Mouse (Mus musculus): ENCODE results near the gene Tex14. TPM values are rescaled to one million over a fixed set of nuclear protein-coding genes. Genes with fewer than 3 reads are reported as not detected.
"Not testable (repeated sequence)": the region's sequence is repeated elsewhere in the genome, so short reads cannot be mapped to it uniquely, and the experiment has no call there.

Tex14 gene
- polyA plus RNA-seq, 1 experiment from 2014 or later = 0.45 TPM

GRCm38 (mm10) chr11:87422511-87423340, 17.9 kb downstream of the Tex14 start:
- H3K4me3 ChIP-seq (ENCODE audit: low read depth, low read length) = peak overlapping the region; percentile 18; the same call in 1 of the 2 replicates
- no peaks in the 10 kb centered on the region for H3K9me3 ChIP-seq (ENCODE audit: control insufficient read depth, low read length)
- no peaks in the 10 kb centered on the region; the same call in 1 of the 2 replicates for H3K4me1 ChIP-seq (ENCODE audit: control insufficient read depth, insufficient read depth, low read length)
- H3K36me3 ChIP-seq (ENCODE audit: control insufficient read depth, insufficient read depth, low read length) = no peaks in the 10 kb centered on the region
- H3K4me2 ChIP-seq (ENCODE audit: low read depth) = peak overlapping the region; percentile 36
- DNase-seq (ENCODE audit: low spot score) = peak; percentile 78
- no peaks in the 10 kb centered on the region for H3K27me3 ChIP-seq (ENCODE audit: control insufficient read depth, insufficient read depth, low read length)
- ATAC-seq (ENCODE audit: insufficient read depth, low FRiP score, low TSS enrichment) = peak; percentile 74
- under 1% methylated on average over 26 of the region's 26 CpGs for WGBS
- H3K27ac ChIP-seq (ENCODE audit: low read depth, low read length) = peak overlapping the region; percentile 51; the same call in 1 of the 2 replicates
- H3K9ac ChIP-seq (ENCODE audit: low read length) = peak overlapping the region; percentile 20

DNA sequence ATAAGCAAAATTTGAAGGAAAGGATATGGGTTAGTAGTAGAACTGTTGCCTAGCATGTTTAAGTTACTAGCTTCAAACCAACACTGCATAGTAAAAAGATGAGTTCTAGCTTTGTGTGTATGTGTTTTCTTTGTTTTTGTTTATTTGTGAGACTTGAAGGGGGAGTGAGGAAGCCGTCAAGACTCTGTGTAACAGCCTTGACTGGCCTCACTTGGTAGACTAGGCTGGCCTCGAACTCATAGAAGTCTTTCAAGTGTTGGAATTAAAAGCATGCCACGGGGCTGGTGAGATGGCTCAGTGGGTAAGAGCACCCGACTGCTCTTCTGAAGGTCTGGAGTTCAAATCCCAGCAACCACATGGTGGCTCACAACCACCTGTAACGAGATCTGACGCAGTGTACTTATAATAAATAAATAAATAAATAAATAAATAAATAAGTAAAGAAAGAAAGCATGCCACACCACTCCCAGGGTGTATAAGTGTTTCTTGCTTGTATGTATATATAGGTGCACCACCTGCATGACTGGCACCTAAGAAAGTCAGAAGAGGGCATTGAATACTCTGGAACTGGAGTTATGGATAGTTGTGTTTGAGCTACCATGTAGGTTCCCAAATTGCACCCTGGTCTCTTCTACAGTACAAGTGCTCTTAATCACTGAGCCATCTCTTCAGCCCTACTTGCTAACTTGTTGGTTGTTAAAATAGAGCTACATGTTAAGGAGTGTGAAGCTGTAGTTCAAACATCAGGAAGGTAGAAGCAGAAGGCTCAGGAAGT, 18.9 kb downstream of the Tex14 start:
- Histone ChIP-seq H3K9ac (ENCODE audit: low read length) (no peak overlapping the region), H3K9me3 (ENCODE audit: control insufficient read depth, low read length) (no peaks in the 10 kb centered on the region), H3K4me2 (ENCODE audit: low read depth) (no peak overlapping the region), H3K27me3 (ENCODE audit: control insufficient read depth, insufficient read depth, low read length) (no peaks in the 10 kb centered on the region), H3K4me1 (ENCODE audit: control insufficient read depth, insufficient read depth, low read length) (no peaks in the 10 kb centered on the region; the same call in 1 of the 2 replicates), H3K4me3 (ENCODE audit: low read depth, low read length) (no peak overlapping the region), H3K36me3 (ENCODE audit: control insufficient read depth, insufficient read depth, low read length) (no peaks in the 10 kb centered on the region), H3K27ac (ENCODE audit: low read depth, low read length) (no peak overlapping the region)
- ATAC-seq (ENCODE audit: insufficient read depth, low FRiP score, low TSS enrichment) (no peak), DNase-seq (ENCODE audit: low spot score) (peak; percentile 22)
- WGBS = 53% methylated on average over 6 of the region's 6 CpGs

DNA sequence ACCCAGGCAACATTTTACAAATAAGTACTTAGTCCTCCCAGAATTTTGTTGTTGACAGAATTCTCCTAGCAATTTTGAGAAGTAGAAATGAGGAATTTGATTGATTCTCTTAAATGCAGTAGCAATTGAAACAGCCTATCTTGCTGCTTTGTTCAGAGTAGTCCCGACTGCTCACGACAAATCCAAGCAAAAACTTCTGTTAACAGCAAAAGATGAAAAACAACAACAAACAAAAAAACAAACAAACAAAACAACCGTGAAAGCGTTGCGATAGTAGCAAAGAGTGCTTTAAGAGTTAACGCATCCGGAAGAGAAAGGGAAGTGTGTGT, 21.2 kb downstream of the Tex14 start:
- Histone ChIP-seq H3K4me3 (ENCODE audit: low read depth, low read length) (peak overlapping the region; percentile 33), H3K36me3 (ENCODE audit: control insufficient read depth, insufficient read depth, low read length) (no peaks in the 10 kb centered on the region), H3K9me3 (ENCODE audit: control insufficient read depth, low read length) (no peaks in the 10 kb centered on the region), H3K4me2 (ENCODE audit: low read depth) (peak overlapping the region; percentile 43), H3K4me1 (ENCODE audit: control insufficient read depth, insufficient read depth, low read length) (no peaks in the 10 kb centered on the region; the same call in 1 of the 2 replicates), H3K27me3 (ENCODE audit: control insufficient read depth, insufficient read depth, low read length) (no peaks in the 10 kb centered on the region), H3K27ac (ENCODE audit: low read depth, low read length) (0 out of 2 replicates have a peak overlapping the region, but pooled peaks have one; percentile 5), H3K9ac (ENCODE audit: low read length) (peak overlapping the region; percentile 9)
- ATAC-seq (ENCODE audit: insufficient read depth, low FRiP score, low TSS enrichment) (no peak), DNase-seq (ENCODE audit: low spot score) (no peak)
- WGBS = under 1% methylated on average over 7 of the region's 7 CpGs

DNA sequence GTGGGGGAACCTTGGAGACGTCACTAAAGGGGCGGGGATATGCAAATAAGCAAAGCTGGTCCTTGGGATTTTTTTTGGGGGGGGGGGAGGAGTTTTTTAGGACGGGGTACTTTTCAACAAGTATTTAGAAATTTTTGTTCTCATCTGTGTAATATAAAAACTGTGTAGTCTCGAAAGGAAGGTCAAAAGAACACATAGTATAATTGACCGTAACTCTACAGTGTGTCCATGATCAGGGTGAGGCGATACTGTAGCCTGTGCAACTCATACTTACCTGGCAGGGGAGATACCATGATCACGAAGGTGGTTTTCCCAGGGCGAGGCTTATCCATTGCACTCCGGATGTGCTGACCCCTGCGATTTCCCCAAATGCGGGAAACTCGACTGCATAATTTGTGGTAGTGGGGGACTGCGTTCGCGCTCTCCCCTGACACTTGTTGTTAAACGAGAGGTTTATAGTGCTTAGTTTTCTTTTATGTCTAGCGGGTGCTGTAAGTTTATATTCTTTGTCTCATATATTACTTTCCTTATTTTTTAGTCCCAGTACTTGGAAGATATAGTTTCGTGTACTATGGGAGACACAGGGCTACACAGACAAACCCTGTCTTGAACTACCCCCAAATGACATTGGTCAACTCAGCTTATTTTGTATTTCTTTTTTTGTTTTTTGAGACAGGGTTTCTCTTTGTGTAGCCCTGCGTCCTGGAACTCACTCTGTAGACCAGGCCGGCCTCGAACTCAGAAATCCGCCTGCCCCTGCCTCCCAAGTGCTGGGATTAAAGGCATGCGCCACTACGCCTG, 21.8 kb downstream of the Tex14 start:
- Histone ChIP-seq H3K9ac (ENCODE audit: low read length) (peak overlapping the region; percentile 9), H3K4me2 (ENCODE audit: low read depth) (peak overlapping the region; percentile 43; the same call in 1 of the 2 replicates), H3K27ac (ENCODE audit: low read depth, low read length) (0 out of 2 replicates have a peak overlapping the region, but pooled peaks have one; percentile 5), H3K4me3 (ENCODE audit: low read depth, low read length) (peak overlapping the region; percentile 33)
- 1% methylated on average over 24 of the region's 24 CpGs for WGBS
- peak; percentile 89 for ATAC-seq (ENCODE audit: insufficient read depth, low FRiP score, low TSS enrichment)
- peak; percentile 80 for DNase-seq (ENCODE audit: low spot score)
- not testable (repeated sequence) for H3K9me3 ChIP-seq (ENCODE audit: control insufficient read depth, low read length); H3K4me1 ChIP-seq (ENCODE audit: control insufficient read depth, insufficient read depth, low read length); H3K36me3 ChIP-seq (ENCODE audit: control insufficient read depth, insufficient read depth, low read length); H3K27me3 ChIP-seq (ENCODE audit: control insufficient read depth, insufficient read depth, low read length)

DNA sequence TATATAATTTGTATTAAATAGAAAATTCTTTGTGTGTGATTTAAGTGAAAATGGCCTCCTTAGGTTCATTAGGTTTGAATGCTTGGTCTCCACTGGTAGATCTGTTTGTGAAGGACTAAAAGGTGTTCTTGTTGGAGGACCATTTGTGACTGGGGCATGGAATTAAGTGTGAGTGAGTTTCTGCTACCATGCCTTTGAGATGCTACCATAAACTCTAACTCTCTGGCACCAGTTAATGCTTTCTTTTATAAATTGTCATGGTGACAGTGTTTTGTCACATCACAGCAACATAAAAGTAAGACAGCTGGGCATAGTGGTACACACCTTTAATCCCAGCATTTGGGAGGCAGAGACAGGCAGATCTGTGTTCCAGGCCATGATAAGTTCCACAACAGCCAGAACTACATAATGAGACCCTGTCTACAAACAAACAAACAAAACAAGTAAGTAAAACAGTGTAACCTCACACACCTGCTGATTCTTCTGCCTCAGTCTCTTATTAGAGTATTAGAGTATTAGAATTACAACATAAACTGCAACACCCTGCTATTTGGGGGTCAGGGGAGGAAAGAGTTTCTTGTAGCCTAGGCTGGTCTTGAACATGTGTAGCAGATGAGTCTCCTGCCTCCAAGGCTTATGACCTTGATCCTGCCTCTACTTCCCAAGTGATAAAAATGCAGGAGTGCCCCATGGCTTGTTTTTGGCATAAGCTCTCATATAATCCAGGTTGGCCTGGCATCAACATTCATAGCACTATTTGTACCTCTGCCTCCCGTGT, 22.6 kb downstream of the Tex14 start:
- Histone ChIP-seq H3K9me3 (ENCODE audit: control insufficient read depth, low read length) (no peaks in the 10 kb centered on the region), H3K4me3 (ENCODE audit: low read depth, low read length) (no peak overlapping the region), H3K9ac (ENCODE audit: low read length) (no peak overlapping the region), H3K4me1 (ENCODE audit: control insufficient read depth, insufficient read depth, low read length) (no peaks in the 10 kb centered on the region), H3K27me3 (ENCODE audit: control insufficient read depth, insufficient read depth, low read length) (no peaks in the 10 kb centered on the region), H3K36me3 (ENCODE audit: control insufficient read depth, insufficient read depth, low read length) (no peaks in the 10 kb centered on the region), H3K27ac (ENCODE audit: low read depth, low read length) (no peak overlapping the region), H3K4me2 (ENCODE audit: low read depth) (no peak overlapping the region)
- 59% methylated on average over 1 of the region's 1 CpGs for WGBS
- no peak for ATAC-seq (ENCODE audit: insufficient read depth, low FRiP score, low TSS enrichment)
- no peak for DNase-seq (ENCODE audit: low spot score)

GRCm38 (mm10) chr11:87428051-87428673, 23.3 kb downstream of the Tex14 start:
- no peak overlapping the region for H3K27ac ChIP-seq (ENCODE audit: low read depth, low read length)
- H3K9ac ChIP-seq (ENCODE audit: low read length) = no peak overlapping the region
- no peak for ATAC-seq (ENCODE audit: insufficient read depth, low FRiP score, low TSS enrichment)
- no peak overlapping the region for H3K4me2 ChIP-seq (ENCODE audit: low read depth)
- no peaks in the 10 kb centered on the region for H3K27me3 ChIP-seq (ENCODE audit: control insufficient read depth, insufficient read depth, low read length)
- no peaks in the 10 kb centered on the region for H3K9me3 ChIP-seq (ENCODE audit: control insufficient read depth, low read length)
- H3K36me3 ChIP-seq (ENCODE audit: control insufficient read depth, insufficient read depth, low read length) = no peaks in the 10 kb centered on the region
- no peak for DNase-seq (ENCODE audit: low spot score)
- H3K4me1 ChIP-seq (ENCODE audit: control insufficient read depth, insufficient read depth, low read length) = no peaks in the 10 kb centered on the region
- WGBS = 61% methylated on average over 2 of the region's 2 CpGs
- no peak overlapping the region for H3K4me3 ChIP-seq (ENCODE audit: low read depth, low read length)

DNA sequence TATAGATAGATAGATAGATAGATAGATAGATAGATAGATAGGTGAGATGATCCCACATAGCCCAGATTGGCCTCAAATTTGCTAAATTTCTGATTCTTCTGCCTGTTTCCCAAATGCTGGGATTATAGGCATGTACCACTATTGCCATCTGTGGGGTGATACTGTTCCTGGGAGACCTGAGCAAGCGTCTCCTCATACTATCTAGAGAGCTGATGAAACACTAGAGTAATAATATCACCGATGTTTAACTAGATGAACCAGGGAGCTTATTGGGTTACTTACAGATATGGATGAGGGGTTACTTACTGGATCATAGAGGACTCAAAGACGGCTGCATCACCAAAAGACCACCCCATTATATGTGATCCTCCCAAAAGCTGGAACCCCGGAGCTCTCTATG, 24.5 kb downstream of the Tex14 start:
- H3K9me3 ChIP-seq (ENCODE audit: control insufficient read depth, low read length) = no peaks in the 10 kb centered on the region
- no peak for DNase-seq (ENCODE audit: low spot score)
- H3K4me2 ChIP-seq (ENCODE audit: low read depth) = no peak overlapping the region
- ATAC-seq (ENCODE audit: insufficient read depth, low FRiP score, low TSS enrichment) = no peak
- no peak overlapping the region for H3K27ac ChIP-seq (ENCODE audit: low read depth, low read length)
- H3K36me3 ChIP-seq (ENCODE audit: control insufficient read depth, insufficient read depth, low read length) = no peaks in the 10 kb centered on the region
- no peaks in the 10 kb centered on the region for H3K27me3 ChIP-seq (ENCODE audit: control insufficient read depth, insufficient read depth, low read length)
- no peak overlapping the region for H3K4me3 ChIP-seq (ENCODE audit: low read depth, low read length)
- H3K4me1 ChIP-seq (ENCODE audit: control insufficient read depth, insufficient read depth, low read length) = no peaks in the 10 kb centered on the region
- WGBS = 86% methylated on average over 4 of the region's 4 CpGs
- no peak overlapping the region for H3K9ac ChIP-seq (ENCODE audit: low read length)
